Mouse (Mus musculus) brain, embryonic 14.5 days (tissue): ENCODE measurements around the gene Slc35b3.

Experiments used
- CTCF ChIP-seq: fragments of 200-500 bp; IDR thresholded peaks from 2 replicates; pipeline ENCODE4 v1.5.1; 2012; ENCODE audit warnings: inconsistent platforms, mild to moderate bottlenecking, moderate library complexity, borderline replicate concordance; ENCODE audit not compliant: insufficient read depth, insufficient read length; ENCODE audit errors: extremely low read depth
- POLR2A ChIP-seq: fragments of 200-500 bp; IDR thresholded peaks from 2 replicates; pipeline ENCODE4 v1.6.1; 2012; ENCODE audit warnings: mild to moderate bottlenecking, inconsistent platforms, borderline replicate concordance; ENCODE audit not compliant: poor library complexity, insufficient read depth, insufficient read length, severe bottlenecking; ENCODE audit errors: extremely low read depth

DNA sequence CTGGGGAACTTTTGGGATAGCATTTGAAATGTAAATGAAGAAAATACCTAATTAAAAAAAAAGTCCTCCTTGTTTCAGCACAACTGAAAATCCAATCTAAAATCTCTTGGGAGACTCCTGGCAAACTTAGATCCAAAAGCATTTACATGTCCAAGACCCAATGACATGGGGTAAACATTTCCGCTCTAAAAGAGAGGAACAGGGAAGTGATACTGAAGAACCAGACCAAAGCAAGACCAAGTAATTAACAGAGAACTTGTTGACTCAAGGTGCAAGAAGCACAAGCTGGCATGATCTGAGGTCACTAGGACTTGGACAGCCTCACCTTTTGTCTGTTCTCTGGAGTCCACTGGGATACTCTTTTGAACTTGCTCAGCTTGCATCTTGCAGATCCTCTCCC lies 39.4 kb downstream of the Slc35b3 start:
- TF ChIP-seq POLR2A = no peak
- no peak for TF ChIP-seq CTCF
